Mouse (Mus musculus) left cerebral cortex, adult 18-20 months (tissue): ENCODE results near the gene Fli1. TPM values are rescaled to one million over a fixed set of nuclear protein-coding genes. Genes with fewer than 3 reads are reported as not detected.
A peak's percentile ranks its signal among the peaks of the same experiment; 100 is the strongest.

Experiments
- DNase-seq, 2 experiments: peaks; one replicate each; pipeline ENCODE4 v3.0.0; 2021 to 2022; ENCODE audit warnings: low spot score in 2 of 2, mixed read lengths in 1 of 2
- total RNA-seq, 2 experiments: library from RNA; stranded (reverse); gene quantifications; 2 replicates each; pipeline ENCODE4 v1.2.3; 2021

The Fli1 gene
- total RNA-seq, 2 experiments from 2014 or later = 5.8 to 6.4 TPM

DNA sequence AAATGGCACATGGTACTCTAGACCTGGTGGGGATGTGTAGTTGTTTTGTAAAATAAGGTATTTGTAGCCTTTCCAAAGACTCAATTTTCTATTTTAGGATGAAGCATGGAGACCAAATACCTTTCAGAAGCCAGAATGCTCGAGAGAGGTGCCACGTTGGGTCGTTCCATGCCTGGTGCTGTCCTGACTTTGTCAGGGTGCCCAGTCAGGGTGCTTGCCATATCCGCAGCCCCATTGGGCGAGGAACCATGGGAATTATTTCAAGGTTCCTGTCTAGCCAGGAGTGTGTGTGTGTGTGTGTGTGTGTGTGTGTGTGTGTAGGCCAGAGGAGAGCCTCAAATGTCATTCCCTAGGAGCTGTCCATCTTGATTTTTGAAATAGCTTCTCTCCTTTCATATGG, 132.0 kb downstream of the Fli1 start:
- DNase-seq = no peak

DNA sequence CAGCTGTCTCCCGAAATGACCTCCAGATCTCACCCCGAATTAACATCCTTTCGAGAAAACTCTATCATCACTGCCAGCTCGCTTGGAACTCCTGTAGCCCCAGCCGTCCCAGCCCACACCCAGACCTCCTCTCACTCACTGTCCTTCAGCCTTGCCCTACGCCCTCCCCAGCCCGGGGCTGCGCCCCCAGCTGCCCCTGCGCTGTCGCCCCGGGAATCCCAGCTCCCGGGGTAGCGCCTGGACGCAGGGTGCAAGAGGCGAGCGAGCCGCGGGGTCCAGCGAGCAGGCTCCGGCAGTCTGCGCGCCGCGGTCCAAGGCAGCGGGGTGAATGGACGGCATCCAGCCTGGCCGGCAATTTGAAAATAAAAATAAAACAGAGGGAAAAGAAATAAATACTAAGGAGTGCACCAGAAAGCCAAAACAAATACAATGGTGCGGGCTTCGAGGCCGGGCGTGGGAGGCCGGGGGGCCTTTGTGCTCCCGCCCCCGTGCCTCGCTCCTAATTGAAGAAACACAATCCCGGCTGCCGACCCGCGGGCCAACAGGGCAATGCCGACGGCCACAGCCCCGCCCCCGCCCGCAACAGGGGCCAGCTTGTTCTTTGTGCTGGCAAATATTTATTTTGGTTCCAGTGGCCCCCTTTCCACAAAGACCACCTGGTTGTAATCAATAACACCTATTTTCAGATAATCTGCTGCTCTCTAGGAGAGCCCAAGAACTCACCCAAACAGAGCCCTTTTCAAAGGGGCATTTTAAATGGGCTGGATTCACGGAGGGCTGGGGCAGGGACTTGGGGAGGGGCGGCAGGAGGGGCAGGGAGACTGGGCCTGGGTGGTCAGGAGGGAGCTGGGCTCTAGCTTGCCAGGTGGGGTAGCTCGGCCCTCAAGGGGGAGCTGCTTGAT, 133.3 kb downstream of the Fli1 start:
- no peak for DNase-seq

GRCm38 (mm10) chr9:32408730-32409059, 134.0 kb downstream of the Fli1 start:
- DNase-seq = no peak

- DNase-seq = peak; percentile 61 to 65
Measured at GRCm38 (mm10) chr9:32405191-32405925, 137.3 kb downstream of the Fli1 start.

GRCm38 (mm10) chr9:32400662-32401161, 141.9 kb downstream of the Fli1 start:
- no peak for DNase-seq

- no peak for DNase-seq
Measured at GRCm38 (mm10) chr9:32400212-32400611, 142.4 kb downstream of the Fli1 start.

DNA sequence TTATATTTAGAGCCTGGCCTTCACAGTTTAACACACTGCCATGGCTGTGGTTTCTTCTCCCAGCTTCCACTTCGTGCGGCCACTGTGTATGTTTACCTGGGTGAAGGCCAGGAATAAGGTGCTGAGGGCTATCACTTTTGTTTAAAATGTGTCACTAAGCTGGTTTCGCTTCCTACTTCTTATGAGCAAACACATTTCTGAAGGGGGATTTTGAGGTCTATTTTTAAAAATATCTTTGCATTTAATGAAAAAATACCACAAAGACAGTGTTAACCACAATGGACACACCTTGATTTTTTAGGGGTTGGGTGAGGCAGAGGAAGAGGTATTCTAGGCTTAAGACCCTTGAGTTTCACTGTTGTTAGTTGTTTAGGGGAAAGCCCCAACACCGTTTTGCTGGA, 147.9 kb downstream of the Fli1 start:
- no peak for DNase-seq

- no peak for DNase-seq
Measured at GRCm38 (mm10) chr9:32392716-32393115, 149.9 kb downstream of the Fli1 start.

- peak; percentile 19 to 58 for DNase-seq
Measured at GRCm38 (mm10) chr9:32391701-32392100, 151.0 kb downstream of the Fli1 start.

- DNase-seq = no peak
Measured at GRCm38 (mm10) chr9:32391092-32391491, 151.6 kb downstream of the Fli1 start.

DNA sequence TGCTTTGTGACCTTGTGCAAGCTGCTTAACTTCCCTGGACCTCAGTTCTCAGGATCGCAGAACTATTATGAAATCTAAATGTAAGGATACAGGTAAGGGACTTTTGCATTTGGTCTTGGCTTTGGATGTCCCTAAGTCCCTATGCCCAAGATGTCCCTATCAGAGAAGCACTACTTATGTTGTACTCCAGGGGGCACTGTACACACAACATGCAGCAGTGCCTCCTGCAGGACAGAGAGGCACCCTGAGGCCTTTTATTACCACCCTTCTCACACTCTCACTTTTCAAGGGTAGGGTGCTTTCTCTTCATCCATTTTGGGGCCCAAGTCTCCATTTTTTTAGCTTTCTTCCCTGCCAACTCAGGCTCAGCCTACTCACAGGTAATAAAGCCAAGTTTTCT, 154.5 kb downstream of the Fli1 start:
- DNase-seq = no peak

GRCm38 (mm10) chr9:32384906-32385305, 157.8 kb downstream of the Fli1 start:
- no peak for DNase-seq

DNA sequence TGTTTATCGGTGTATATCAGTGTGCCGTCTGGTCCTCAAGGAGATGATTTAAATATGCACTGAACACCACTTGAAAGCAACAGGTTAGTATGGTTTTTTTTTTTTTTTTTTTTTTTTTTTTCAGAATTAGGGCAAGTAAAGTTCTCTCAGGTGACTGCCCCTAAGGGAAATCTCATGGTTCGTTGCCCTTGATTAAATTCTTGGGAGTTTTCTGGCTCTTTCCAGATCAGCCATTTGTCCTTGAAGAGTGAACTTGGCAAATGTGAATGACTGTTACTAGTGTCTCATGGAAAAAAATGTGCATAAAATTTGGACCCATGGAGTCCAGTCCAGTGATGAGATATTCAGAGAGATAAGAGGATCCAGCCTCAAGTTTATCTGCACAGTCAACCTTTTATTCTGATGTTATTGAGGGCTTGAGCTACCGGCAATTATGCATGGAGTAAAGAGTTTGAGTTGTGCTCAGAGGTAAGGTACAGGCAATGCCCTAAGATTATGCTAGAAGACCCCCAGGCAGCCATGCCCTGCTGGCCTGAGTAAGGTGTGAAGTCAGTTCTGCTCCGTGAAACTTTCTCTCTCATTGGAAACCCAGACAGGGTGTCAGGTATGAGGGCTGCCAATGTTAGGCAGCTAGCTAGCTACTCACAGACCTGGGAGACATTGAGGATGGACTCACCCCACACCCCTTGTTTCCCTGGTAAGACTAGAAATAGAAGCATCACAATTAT, 165.6 kb downstream of the Fli1 start:
- no peak for DNase-seq

- no peak for DNase-seq
Measured at GRCm38 (mm10) chr9:32376031-32376430, 166.6 kb downstream of the Fli1 start.

DNA sequence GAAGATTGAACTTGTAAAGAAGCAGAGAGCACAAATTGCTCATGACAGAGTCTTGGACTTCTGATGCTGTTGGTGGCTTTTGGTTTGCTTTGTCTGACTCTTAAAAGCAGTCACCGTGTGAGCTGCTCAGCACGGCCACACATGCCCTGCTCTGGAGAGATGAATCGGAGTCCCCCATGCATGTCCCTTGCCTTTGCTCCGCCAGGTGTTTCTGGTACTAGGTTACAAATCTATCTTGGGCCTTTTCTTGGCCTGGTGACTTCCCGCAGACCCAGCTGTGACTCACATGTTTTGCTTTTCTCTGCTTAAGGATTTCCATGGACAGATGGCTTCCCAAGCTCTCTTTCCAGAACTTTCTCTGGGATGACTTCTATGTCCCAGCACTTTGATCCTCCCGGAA, 169.0 kb downstream of the Fli1 start:
- no peak for DNase-seq

Other genes starting within 250 kb of the Fli1 start
- under 1 TPM; 0.23 to 0.53 TPM for gene Kcnj5, start 198.5 kb downstream of the Fli1 start, total RNA-seq
- gene Kcnj1, start 170.4 kb downstream of the Fli1 start, total RNA-seq = not detected
- 1 to 10 TPM; 8.7 to 9.8 TPM for gene Ets1, start 93.4 kb upstream of the Fli1 start, total RNA-seq